Mouse (Mus musculus) fibroblast of lung, adult 2 months (primary cell): ENCODE measurements around the gene Mmp24.

ENCODE experiments used
- DNase-seq: peaks from one replicate; pipeline ENCODE4 v3.0.0-alpha.2; 2011; ENCODE audit warnings: low read depth

The Mmp24 gene

DNA sequence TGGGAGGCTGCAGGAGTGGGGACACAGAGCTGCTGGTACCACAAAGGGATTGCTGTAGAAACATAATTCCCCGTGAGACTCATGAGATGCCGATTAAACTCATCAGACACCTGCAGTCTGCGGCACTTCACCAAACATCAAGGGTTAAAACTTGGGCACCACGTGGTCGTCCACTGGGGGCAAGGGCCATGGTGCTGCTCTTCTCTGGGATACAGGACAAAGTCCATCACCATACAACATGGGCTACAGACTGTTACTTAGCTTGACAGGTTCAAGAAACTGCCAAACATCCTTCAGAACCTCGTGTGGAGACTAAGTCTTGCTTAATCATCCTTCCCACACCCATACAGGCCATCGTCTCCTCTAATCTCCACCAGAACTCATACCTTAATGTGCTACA is 85.0 kb downstream of the Mmp24 start:
- DNase-seq, result no peak

DNA sequence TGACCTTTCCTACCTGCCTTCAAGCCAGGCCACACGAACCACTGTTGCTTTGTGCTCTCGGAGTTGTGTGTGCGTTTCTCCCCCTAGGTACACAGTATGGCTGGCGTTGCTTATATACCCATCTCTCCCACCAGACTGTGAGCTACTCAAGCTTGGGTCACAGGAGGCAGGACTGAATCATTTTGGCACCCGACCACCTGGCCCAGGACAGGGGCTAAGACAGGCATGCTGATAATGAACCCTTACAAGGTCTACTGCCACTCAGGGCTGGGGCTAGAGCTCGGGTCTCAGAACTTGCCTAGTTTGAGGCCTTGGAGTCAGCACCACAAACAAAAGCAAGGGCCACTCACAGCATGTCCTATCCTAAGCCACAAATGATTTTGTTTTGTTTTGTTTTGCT is 86.4 kb downstream of the Mmp24 start:
- no peak for DNase-seq

DNA sequence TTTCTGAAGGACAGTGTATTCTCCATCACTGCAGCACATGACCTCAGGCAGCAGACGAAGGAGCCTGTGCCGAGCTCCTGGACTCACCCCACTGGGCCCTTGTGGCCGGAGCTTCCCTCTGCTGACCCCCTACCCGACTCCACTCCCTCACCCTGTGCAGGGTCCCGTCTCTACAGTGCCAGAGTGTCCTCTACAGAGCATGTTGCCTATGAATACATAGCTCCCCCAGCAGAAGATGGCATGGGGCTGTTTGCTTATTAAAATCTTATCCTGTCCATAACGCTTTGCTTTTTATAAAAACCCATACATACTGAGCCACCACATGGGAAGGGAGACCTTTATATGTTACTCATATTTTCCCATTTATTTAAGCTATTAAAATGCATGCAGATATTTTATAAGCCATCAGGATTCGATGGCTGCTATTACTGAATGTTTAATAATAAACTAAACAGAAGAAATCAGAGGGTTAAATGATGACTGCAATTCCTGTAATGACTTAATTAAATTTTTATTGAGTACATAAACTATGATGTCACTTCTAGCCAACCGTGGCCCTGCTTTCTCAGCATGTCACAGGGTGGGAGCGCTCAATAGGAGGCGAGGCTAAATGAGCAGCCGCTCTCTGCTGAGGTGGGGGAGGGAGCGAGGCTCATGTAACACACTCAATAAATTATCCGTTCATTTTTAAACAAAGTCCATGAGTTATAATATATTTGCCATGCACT is 87.6 kb downstream of the Mmp24 start:
- no peak for DNase-seq

DNA sequence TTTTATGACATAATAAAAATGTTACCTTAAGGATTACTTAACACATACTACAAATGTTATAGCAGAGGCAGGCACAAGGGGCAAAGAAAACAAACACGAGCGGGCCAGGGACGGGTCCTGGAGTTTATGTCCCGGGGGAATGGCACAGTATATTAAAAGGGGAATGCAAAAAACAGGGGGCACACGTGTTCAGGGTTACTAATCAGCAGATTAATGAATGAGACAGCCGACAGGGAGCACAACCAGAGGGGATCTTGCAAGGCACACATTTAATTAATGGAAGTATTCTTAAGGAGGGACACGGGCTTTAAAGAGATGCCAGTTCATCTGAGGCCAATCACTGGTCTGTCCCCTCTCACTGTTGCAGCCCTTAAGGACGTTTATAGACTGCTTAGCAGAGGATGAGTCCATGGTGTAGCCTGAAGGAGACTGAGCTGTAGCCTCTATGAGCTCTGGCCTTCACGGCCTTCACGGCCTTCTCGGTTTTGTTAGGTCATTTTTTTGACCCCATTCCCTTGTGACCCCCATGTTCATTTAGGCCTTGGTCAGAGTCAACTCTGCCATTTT is 88.2 kb downstream of the Mmp24 start:
- DNase-seq, result no peak
